Mouse (Mus musculus) T-helper 1 cell (primary cell): ENCODE measurements around the gene Gm14214.

Experiments
- in situ Hi-C: fragments of 300-600 bp; cut with MboI, MseI; formaldehyde crosslinking; loops from one replicate; pipeline ENCODE4 v1.15.1; 2025; ENCODE audit warnings: high pct_unique_total_duplicates

Gene Gm14214

GRCm38 (mm10) chr2:154776496-154776895 lies 6.7 kb upstream of the Gm14214 start:
- in situ Hi-C loops, result no loop called here

- in situ Hi-C loops, result no loop called here
These were observed 4.2 kb upstream of the Gm14214 start for GRCm38 (mm10) chr2:154774032-154774431.

DNA sequence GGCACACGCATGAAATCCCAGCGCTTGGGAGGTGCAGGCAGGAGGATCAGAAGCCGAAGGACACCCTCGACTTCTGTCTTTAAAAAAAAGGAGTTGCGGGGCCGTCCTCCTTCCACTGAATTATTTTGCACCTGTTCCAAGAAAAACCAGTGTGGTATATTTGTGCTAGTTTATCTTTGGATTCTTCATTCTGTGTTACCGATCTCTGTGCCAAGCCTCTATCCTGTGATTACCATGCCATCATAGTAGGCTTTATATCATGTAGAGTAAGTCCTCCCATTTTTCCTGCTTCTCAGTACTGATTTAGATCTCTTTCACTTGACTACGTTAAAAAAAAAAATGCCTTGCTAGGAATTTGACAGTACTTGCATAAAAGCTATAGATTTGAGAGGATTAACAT lies 1.8 kb upstream of the Gm14214 start:
- in situ Hi-C loops, result no loop called here

GRCm38 (mm10) chr2:154767051-154767450 lies 2.8 kb downstream of the Gm14214 start:
- in situ Hi-C loops, result no loop called here

- in situ Hi-C loops, result no loop called here
These were observed 4.2 kb downstream of the Gm14214 start for GRCm38 (mm10) chr2:154765554-154766008.

DNA sequence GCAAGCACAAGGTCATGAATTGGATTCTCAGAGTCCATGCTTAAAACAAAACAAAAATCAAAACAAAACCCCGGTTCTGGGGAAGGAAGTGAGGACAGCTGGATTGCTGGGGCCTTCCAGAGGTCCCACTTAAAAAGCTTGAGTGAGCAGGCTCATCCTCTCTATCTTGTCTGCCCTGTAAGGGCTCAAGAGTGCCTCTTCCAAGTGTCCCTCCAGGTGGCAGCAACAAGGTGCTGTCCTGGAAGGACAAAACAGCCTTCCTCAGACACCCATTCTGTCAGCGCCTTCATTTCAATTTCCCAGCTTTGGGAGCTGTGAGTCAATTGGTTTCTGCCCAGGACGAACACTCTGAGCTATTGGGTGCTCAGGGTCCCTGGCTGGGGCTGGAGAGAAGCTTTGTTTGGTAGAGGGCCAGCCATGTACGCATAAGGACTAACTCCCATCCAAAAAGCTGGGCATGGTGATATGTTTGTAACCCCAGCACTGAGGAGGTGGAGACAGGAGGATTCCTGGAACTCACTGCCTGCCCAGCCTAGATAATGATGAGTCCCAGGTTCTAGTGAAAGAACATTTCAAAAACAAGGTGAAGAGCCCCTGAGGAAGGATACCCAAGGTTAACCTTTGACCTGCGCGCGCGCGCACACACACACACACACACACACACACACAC lies 4.9 kb downstream of the Gm14214 start:
- in situ Hi-C loops, result no loop called here

DNA sequence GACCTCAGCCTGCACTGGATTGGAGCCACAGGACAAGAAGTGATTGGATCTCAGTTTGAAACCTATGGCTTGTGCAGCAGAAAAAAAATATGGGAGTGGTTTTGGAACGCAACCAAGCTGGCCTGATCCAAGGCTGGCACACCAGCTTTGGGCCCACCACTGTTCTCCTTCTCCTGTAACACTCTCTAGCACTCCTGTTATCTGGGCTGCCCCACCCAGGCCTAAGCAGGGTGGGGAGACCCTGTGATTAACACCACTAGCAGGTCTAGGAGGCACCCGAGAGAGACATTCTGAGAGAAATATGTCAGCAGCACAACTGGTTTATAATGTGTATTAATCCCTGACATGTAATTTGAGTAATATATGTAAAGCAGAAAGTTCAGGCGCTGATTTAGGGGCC lies 6.6 kb downstream of the Gm14214 start:
- in situ Hi-C loops, result no loop called here

DNA sequence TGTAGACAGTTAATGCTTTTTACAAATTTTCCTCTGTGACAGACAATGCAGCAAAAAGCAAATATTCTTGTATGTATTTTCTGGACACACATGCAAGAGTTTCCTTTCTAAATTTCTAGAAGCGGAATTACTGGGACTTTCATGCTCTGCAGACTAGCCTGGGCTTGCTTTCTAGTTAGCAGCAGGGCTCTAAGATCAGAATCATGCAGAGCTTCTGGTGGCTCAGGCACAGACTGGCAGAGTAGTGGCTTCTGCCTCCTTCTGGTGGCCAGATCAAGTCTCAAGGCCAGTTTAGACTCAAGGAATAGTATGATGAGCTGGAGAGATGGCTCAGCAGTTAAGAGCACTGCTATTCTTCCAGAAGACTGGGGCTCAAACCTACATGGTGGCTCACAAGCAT lies 11.4 kb downstream of the Gm14214 start:
- in situ Hi-C loops, result loop anchor here (5.0 kb wide), 1 partner anchor 51 kb away; no protein-coding TSS in a partner anchor

GRCm38 (mm10) chr2:154757691-154758090 lies 12.1 kb downstream of the Gm14214 start:
- in situ Hi-C loops, result loop anchor here (5.0 kb wide), 1 partner anchor 50 kb away; no protein-coding TSS in a partner anchor

DNA sequence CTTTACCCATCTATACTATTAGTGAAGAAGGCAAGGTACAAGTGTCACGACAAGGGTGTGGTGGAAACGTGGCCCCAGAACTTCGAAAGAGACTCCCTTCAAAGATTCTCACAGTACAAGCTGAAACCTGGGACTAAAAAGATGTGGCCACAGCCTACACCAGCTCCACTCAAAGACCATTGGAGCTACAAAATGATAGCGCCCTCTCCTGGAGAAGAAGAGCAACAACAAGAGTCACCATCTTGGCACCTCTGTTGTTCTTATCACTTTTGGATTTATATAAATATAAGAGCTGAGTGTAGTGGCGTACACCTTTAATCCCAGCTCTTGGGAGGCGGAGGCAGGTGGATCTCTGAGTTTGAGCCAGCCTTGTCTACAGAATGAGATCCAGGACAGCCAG lies 14.0 kb downstream of the Gm14214 start:
- in situ Hi-C loops, result loop anchor here (5.0 kb wide), 1 partner anchor 48 kb away; no protein-coding TSS in a partner anchor

DNA sequence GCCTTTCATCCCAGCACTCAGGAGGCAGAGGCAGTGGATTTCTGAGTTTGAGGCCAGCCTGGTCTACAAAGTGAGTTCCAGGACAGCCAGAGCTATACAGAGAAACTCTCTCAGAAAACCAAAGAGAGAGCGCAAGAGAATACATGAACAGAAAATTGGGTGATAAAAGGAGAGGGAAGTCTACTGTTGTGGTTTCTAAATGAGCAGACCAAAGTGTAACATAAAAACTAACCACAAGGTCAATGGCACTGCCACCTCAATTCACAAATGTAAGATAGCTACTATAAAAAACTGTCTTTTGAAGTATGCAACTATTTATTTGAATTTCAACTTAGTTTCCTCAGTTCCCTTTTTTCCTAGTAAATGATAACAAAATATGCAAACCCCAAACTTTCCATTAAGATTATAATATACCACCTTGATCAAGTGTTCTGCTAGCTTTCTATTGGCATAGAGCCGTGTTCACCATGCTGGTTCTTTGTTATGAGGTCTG lies 15.7 kb downstream of the Gm14214 start:
- in situ Hi-C loops, result no loop called here

- in situ Hi-C loops, result no loop called here
These were observed 17.9 kb downstream of the Gm14214 start for GRCm38 (mm10) chr2:154751924-154752323.

DNA sequence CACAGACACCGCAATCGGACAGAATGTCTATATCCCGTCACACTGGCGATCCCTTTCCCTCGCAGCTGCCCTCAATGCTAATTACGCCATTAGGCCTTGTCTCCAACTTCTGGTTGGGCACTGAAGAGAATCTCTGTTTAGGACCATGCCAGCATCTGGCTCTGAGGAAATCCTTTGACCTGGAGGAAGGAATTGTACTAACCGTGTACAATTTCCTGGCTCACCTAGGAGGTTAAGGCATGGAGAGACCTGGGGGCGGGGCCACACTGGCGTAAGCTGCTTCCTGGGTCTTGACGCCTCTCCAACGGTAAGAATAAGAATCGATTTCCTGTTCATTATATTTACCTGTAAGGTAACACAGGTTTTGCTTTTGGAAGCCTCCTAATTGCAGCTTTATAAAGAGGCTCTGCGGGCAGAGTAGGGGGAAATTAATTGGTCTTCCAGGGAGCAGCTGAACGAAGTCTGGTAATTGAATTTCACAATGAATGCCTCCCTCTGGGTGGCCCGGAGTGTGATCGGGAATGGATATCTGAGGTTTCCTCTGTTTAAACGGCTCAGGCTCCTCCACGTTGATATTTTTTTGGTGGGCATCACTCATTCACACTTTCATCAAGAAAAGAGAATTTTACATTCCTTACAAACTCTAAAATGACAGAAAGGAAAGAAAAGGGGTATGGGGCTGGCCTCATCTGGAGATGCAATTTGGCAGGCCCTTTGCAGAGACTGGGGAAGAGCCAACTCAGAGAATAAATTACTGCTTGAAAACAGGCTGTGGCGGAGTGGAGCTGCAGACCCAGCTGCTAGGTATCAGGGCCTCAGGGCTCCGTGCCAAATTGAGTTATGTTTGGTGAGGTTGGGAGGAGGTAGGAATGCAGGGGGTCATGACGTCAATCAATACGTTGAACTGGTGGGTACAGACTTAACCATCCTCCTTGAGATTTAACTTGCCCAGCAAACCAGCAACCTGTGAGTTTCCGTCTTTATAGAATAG lies 20.5 kb downstream of the Gm14214 start:
- in situ Hi-C loops, result no loop called here

- in situ Hi-C loops, result no loop called here
These were observed 21.4 kb downstream of the Gm14214 start for GRCm38 (mm10) chr2:154748383-154748782.

- in situ Hi-C loops, result no loop called here
These were observed 25.9 kb downstream of the Gm14214 start for GRCm38 (mm10) chr2:154743915-154744314.

- in situ Hi-C loops, result no loop called here
These were observed 26.7 kb downstream of the Gm14214 start for GRCm38 (mm10) chr2:154742911-154743819.

GRCm38 (mm10) chr2:154738621-154739020 lies 31.2 kb downstream of the Gm14214 start:
- in situ Hi-C loops, result no loop called here

DNA sequence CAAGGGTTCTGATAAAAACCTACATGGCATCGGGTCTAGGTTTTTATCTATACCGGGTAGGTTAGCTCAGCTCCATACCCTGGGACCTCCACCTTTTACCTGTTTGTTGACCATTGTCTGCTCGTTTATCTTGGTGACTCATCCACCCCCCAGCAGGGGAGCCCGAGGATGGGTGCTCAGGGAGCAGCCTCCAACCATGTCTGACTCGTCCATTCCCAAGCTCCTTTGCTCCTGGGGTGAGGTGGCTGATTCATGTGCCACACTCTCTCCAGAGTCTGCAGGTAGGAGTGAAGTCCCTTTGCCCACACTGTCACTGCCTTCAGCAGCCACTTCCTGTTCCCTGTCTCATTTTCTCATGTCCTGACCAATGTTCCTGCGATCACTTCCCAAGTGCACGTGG lies 33.8 kb downstream of the Gm14214 start:
- in situ Hi-C loops, result no loop called here

GRCm38 (mm10) chr2:154735416-154735815 lies 34.4 kb downstream of the Gm14214 start:
- in situ Hi-C loops, result no loop called here

DNA sequence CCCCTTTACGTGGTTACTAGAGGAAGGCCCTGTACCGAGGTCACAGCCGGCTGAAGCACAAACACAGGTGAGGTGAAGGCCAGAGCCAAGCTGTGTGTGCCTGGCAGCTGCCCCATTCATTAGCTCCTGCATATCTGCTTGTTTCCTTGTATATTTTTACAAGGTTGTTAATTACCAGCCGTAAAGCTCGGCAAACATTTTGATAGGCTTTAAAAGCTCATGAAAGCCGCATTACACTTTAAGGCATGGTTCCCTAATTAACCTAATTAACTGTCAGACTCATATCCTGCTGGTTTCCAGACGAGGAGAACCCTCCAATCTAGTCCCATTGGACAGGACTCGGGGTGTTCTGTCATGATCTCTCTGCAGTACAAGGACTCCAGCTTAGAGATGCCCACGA lies 34.9 kb downstream of the Gm14214 start:
- in situ Hi-C loops, result no loop called here

DNA sequence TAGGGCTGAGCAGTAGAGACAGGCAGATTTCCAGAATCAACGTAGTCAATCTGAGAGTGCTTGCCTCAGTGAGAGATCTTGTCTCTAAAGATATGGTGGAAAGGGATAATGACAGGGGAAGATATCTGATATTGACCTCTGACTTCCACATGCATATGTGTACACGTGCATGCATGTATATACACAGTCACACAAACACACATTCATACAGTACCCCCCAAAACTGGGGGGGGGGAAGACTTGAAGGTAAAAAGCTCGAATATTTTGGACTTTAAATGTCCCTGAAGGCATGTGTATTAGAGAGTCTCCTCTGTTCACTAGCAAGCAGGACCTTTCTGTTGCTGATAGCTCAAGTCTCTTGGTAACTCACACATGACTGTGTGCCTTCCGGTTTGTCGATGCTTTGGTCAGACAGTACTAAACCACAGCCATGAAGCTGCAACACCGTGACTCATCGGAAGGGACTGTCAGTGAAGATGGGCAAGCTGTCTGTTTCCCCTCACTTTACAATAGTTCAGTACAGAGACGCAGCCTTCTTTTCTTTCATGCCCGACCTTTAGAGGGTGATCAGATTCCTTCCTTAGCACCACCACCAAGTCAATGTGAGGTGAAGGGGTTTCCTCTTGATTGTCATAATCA lies 37.2 kb downstream of the Gm14214 start:
- in situ Hi-C loops, result no loop called here
